Mouse (Mus musculus): ENCODE data around the gene Arsb.

GRCm38 (mm10) chr13:93886999-93887398, 115.6 kb downstream of the Arsb start:
- TF ChIP-seq CTCF (IDR thresholded peaks at IDR 0.05; ENCODE audit: low read depth, low read length), result no peak
- no peak for TF ChIP-seq TAL1 (conservative IDR thresholded peaks at IDR 0.05; ENCODE audit: low read depth, low read length)

Data from G1E (cell line).